Mouse (Mus musculus) thymus, adult 2 months (tissue): ENCODE results near the gene Cebpb.

Experiments used
- CTCF ChIP-seq: fragments of 200-500 bp; IDR thresholded peaks from 2 replicates; pipeline ENCODE4 v1.5.1; 2012; ENCODE audit warnings: mild to moderate bottlenecking, control low read depth, low read length, moderate library complexity, borderline replicate concordance; ENCODE audit not compliant: control insufficient read depth, poor library complexity, insufficient read depth; ENCODE audit errors: extremely low read depth
- POLR2A ChIP-seq: fragments of 200-500 bp; IDR thresholded peaks from 2 replicates; pipeline ENCODE4 v1.6.1; 2012; ENCODE audit warnings: mild to moderate bottlenecking, low read length, control low read depth, moderate library complexity; ENCODE audit not compliant: control insufficient read depth, poor library complexity, insufficient read depth; ENCODE audit errors: extremely low read depth

DNA sequence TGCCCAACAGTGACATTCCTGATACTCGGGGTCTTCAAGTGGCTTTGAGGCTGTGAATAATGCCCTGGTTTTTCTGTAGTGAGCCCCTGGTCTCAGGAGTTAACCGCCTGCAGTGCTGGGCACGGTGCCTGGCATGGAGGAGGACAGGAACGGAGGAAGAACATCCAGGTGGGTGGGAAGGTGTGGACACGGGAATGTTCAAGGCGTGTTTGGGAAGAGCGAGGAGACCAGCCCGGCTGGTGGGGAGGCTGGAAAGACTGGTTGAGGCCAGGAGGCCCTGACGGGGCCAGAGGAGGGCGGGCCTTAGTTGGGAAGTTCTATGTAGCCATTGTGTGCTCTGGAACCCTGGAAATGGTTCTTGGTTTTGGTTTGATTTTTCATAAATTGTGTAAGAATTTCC is 37.2 kb downstream of the Cebpb start:
- no peak for TF ChIP-seq POLR2A
- TF ChIP-seq CTCF: no peak
